Mouse (Mus musculus) heart, adult 2 months (tissue): ENCODE data around the gene Gpd2. TPM values are rescaled to one million over a fixed set of nuclear protein-coding genes. Genes with fewer than 3 reads are reported as not detected.

ENCODE experiments used
- DNase-seq, 2 experiments: peaks; one replicate each; pipeline ENCODE4 v3.0.0; 2021
- H3K27ac ChIP-seq: fragments of 200-600 bp; 2 replicates; pipeline ENCODE4 v1.8.1; 2022
- H3K27me3 ChIP-seq: fragments of 200-500 bp; 2 replicates; pipeline ENCODE4 v1.6.1; 2012; ENCODE audit warnings: mild to moderate bottlenecking, low read length, inconsistent platforms, mixed read lengths; ENCODE audit not compliant: control insufficient read depth, insufficient read depth
- H3K36me3 ChIP-seq: fragments of 200-500 bp; 2 replicates; pipeline ENCODE4 v1.6.1; 2012; ENCODE audit warnings: low read length, inconsistent platforms; ENCODE audit not compliant: control insufficient read depth, insufficient read depth
- H3K4me1 ChIP-seq: fragments of 200-500 bp; 2 replicates; pipeline ENCODE4 v1.6.1; 2011; ENCODE audit warnings: low read length; ENCODE audit not compliant: control insufficient read depth, insufficient read depth
- H3K4me3 ChIP-seq: fragments of 200-600 bp; 2 replicates; pipeline ENCODE4 v1.8.1; 2022
- H3K79me2 ChIP-seq: fragments of 200-500 bp; replicated peaks from 2 replicates; pipeline ENCODE4 v1.6.1; 2012; ENCODE audit warnings: mild to moderate bottlenecking, inconsistent platforms, low read length, moderate library complexity, mixed read lengths; ENCODE audit not compliant: control insufficient read depth, insufficient read depth
- H3K9ac ChIP-seq: fragments of 200-500 bp; 2 replicates; pipeline ENCODE4 v1.6.1; 2012; ENCODE audit warnings: low read depth, mild to moderate bottlenecking, control low read depth, inconsistent platforms, low read length, mixed read lengths
- CTCF ChIP-seq: fragments of 200-600 bp; IDR thresholded peaks from 2 replicates; pipeline ENCODE4 v1.8.1; 2022; ENCODE audit warnings: antibody characterized with exemption, mild to moderate bottlenecking, moderate library complexity
- EP300 ChIP-seq: fragments of 200-500 bp; IDR thresholded peaks from 2 replicates; pipeline ENCODE4 v1.6.1; 2011; ENCODE audit warnings: low read depth, low read length, control low read depth; ENCODE audit not compliant: insufficient read depth
- POLR2A ChIP-seq: fragments of 200-500 bp; IDR thresholded peaks from 2 replicates; pipeline ENCODE4 v1.6.1; 2011; ENCODE audit warnings: mild to moderate bottlenecking, low read depth, low read length, control low read depth; ENCODE audit not compliant: insufficient read depth
- WGBS: fragments of 180-500 bp; shearing (Covaris S2); methylation state at CpG from one replicate; pipeline ENCODE4 v1.1.7; 2018; 5-methylcytosine and 5-hydroxymethylcytosine counted together
- intact Hi-C: fragments of 180-260 bp; cut with DNase I; formaldehyde crosslinking; loops from one replicate; pipeline ENCODE4 v1.15.1; 2025
- polyA plus RNA-seq: library from polyadenylated mRNA; depleted of rRNA; stranded (reverse); fragments of >200 nt; gene quantifications from 2 replicates; pipeline ENCODE4 v1.2.3, GENCODE M21; 2012
- total RNA-seq, 2 experiments: library from RNA; stranded (reverse); gene quantifications; 2 replicates each; pipeline ENCODE4 v1.2.3; 2021

Gene Gpd2
- total and polyA plus RNA-seq, 3 experiments, result 8.7 to 16.0 (median 13.1) TPM

GRCm38 (mm10) chr2:57297226-57297625, 59.8 kb downstream of the Gpd2 start:
- Histone ChIP-seq H3K4me1 (no peaks in the 10 kb centered on the region), H3K9ac (no peak overlapping the region), H3K27me3 (no peaks in the 10 kb centered on the region), H3K27ac (no peak overlapping the region), H3K4me3 (no peak overlapping the region), H3K79me2 (no peaks in the 10 kb centered on the region), H3K36me3 (no peaks in the 10 kb centered on the region)
- 80% methylated on average over 4 of the region's 4 CpGs for WGBS
- peak in 1 of 2 experiments; percentile 31 for DNase-seq
- TF ChIP-seq POLR2A (no peak), CTCF (no peak), EP300 (no peak)
- intact Hi-C loops, result no loop called here

DNA sequence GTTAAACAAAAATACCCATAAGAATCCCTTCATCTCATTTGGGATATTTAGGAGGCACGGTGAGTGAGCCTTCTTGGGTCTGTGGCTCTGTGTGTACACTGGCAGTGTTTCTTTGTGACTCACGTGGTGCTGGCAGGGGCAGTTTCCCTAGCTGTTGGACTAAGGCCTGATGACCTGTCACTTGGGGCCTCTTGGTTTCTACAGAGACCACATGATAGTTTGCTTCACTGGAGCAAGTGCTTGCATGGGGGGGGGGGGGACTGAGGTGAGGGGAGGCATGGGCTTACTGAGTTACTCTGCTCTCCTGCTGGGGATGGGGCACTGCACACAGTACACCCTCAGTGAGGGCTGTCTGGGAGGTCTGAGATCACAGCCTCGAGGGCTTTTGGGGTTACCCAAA, 64.1 kb downstream of the Gpd2 start:
- H3K79me2 ChIP-seq, result no peaks in the 10 kb centered on the region
- no peak overlapping the region for H3K27ac ChIP-seq
- H3K36me3 ChIP-seq, result no peaks in the 10 kb centered on the region
- H3K4me1 ChIP-seq, result no peaks in the 10 kb centered on the region
- H3K4me3 ChIP-seq, result no peak overlapping the region
- intact Hi-C loops, result loop anchor here (5.0 kb wide), 1 partner anchor 179 kb away; the partner anchor contains the start of gene Nr4a2
- 30% methylated on average over 3 of the region's 3 CpGs for WGBS
- no peak overlapping the region for H3K9ac ChIP-seq
- peak; percentile 28 to 47 for DNase-seq
- no peaks in the 10 kb centered on the region for H3K27me3 ChIP-seq
- TF ChIP-seq CTCF (no peak), POLR2A (no peak), EP300 (no peak)

DNA sequence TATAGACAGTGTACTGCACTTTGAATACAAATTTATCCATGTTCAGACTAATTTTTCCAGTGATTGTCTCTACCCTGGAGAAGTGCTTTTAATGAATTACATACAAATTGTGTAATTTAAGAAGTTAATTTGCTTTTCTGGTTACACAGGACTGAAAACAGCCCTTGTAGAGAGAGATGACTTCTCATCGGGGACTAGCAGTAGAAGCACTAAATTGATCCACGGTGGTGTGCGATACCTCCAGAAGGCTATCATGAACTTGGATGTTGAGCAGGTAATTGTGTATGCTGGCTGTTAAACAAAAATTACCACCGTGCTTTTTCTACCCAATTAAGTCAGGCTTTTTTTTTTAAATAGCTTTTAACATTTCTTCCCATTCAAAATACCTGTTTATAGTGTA, 66.8 kb downstream of the Gpd2 start:
- intact Hi-C loops, result loop anchor here (5.0 kb wide), 1 partner anchor 182 kb away; the partner anchor contains the start of gene Nr4a2
- H3K9ac ChIP-seq, result no peak overlapping the region
- H3K4me1 ChIP-seq, result no peaks in the 10 kb centered on the region
- no peak overlapping the region for H3K27ac ChIP-seq
- no peak for DNase-seq
- H3K79me2 ChIP-seq, result no peaks in the 10 kb centered on the region
- no peaks in the 10 kb centered on the region for H3K27me3 ChIP-seq
- TF ChIP-seq POLR2A (no peak), EP300 (no peak), CTCF (no peak)
- no peak overlapping the region for H3K4me3 ChIP-seq
- 91% methylated on average over 4 of the region's 4 CpGs for WGBS
- no peaks in the 10 kb centered on the region for H3K36me3 ChIP-seq

GRCm38 (mm10) chr2:57312268-57312797, 74.9 kb downstream of the Gpd2 start:
- Histone ChIP-seq H3K36me3 (no peaks in the 10 kb centered on the region), H3K27ac (no peak overlapping the region), H3K27me3 (no peaks in the 10 kb centered on the region), H3K4me3 (no peak overlapping the region), H3K4me1 (no peaks in the 10 kb centered on the region), H3K79me2 (no peaks in the 10 kb centered on the region), H3K9ac (no peak overlapping the region)
- DNase-seq, result no peak
- intact Hi-C loops, result no loop called here
- 91% methylated on average over 7 of the region's 7 CpGs for WGBS
- TF ChIP-seq POLR2A (no peak), EP300 (no peak), CTCF (no peak)

GRCm38 (mm10) chr2:57316055-57316454, 78.6 kb downstream of the Gpd2 start:
- Histone ChIP-seq H3K4me3 (no peak overlapping the region), H3K9ac (no peak overlapping the region), H3K36me3 (no peaks in the 10 kb centered on the region), H3K79me2 (no peaks in the 10 kb centered on the region), H3K4me1 (no peaks in the 10 kb centered on the region), H3K27me3 (no peaks in the 10 kb centered on the region), H3K27ac (no peak overlapping the region)
- TF ChIP-seq CTCF (peak; percentile 87), POLR2A (no peak), EP300 (no peak)
- intact Hi-C loops, result loop anchor here (5.0 kb wide), 1 partner anchor 194 kb away; the partner anchor contains the start of gene Nr4a2
- 50% methylated on average over 2 of the region's 2 CpGs for WGBS
- no peak for DNase-seq

- Histone ChIP-seq H3K4me3 (no peak overlapping the region), H3K4me1 (no peaks in the 10 kb centered on the region), H3K36me3 (no peaks in the 10 kb centered on the region), H3K27me3 (no peaks in the 10 kb centered on the region), H3K79me2 (no peaks in the 10 kb centered on the region), H3K27ac (no peak overlapping the region), H3K9ac (no peak overlapping the region)
- intact Hi-C loops, result loop anchor here (5.0 kb wide), 1 partner anchor 196 kb away; the partner anchor contains the start of gene Nr4a2
- WGBS, result 66% methylated on average over 3 of the region's 3 CpGs
- TF ChIP-seq POLR2A (no peak), EP300 (no peak), CTCF (no peak)
- no peak for DNase-seq
Measured at GRCm38 (mm10) chr2:57318336-57318735, 80.9 kb downstream of the Gpd2 start.
